Mouse (Mus musculus) E14TG2a.4 (cell line): ENCODE results near the gene Gm48552.

Experiments
- CTCF ChIP-seq: conservative IDR thresholded peaks from 2 replicates; pipeline ENCODE4 v1.5.1; 2014; ENCODE audit warnings: low read length
- POU5F1 ChIP-seq: IDR thresholded peaks from 2 replicates; pipeline ENCODE4 v1.6.1; 2014; ENCODE audit warnings: low read length, borderline replicate concordance

DNA sequence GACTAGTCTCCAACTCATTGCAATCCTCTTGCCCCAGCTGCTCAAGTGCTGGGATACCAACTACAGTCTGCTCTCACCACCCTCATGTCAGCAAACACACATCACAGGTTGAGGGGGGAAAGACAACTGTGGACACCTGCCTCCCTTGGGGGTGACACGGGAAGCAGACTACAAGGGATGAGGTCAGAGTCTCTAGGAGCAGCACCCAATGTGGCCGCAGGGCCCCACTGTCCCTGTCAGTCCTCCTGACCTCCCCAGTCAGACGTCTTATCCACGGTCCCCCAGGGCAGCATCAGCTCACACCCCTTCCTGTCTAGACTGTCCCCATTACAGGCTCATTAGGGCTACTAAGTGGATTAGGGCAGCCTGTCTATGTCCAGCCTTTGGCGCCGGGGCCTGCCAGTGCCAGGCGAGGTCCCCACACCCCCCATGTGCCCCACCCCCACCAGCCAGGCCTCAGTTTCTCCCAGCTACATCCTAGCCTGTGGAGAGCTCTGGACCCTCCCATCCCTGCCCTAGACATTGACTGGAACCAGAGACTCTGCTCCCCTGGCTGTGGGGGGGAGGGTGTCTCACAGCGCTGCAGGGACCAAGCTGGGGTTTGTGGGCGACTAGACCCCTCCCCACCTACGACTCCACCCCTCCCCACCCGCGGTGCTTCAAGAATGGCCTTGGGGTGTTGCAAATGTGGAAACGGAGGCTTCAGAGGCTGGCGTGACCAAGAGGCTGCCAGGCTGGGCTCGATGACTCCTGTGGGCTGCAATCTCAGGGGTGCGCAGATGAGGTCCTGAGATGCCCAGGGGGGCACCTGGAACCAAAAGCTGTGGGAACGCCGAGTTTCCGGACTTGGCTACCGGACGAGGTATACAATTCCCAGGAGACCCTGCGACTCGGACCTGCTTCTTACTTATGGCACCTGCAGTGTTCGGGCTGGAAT, 18.0 kb downstream of the Gm48552 start:
- TF ChIP-seq CTCF, result no peak
- no peak for TF ChIP-seq POU5F1
